Mouse (Mus musculus): ENCODE data around the gene E2f3. TPM values are rescaled to one million over a fixed set of nuclear protein-coding genes. Genes with fewer than 3 reads are reported as not detected.
A peak's percentile ranks its signal among the peaks of the same experiment; 100 is the strongest.

Gene E2f3
- polyA plus RNA-seq, 1 experiment from 2014 or later: 4.7 TPM

- H3K27me3 ChIP-seq (replicated peaks): no peaks in the 10 kb centered on the region
- H3K9me3 ChIP-seq: no peaks in the 10 kb centered on the region
- no peak overlapping the region for H3K4me2 ChIP-seq
- H3K4me1 ChIP-seq: no peaks in the 10 kb centered on the region
- no peak overlapping the region for H3K4me3 ChIP-seq
- H3K9ac ChIP-seq: no peak overlapping the region
- whole genome bisulfite sequencing: 44% methylated on average over 11 of the region's 11 CpGs
- no peaks in the 10 kb centered on the region for H3K36me3 ChIP-seq (replicated peaks)
- ATAC-seq (replicated peaks): no peak
- H3K27ac ChIP-seq: no peak overlapping the region
Observed at GRCm38 (mm10) chr13:30003169-30003568, 17.3 kb upstream of the E2f3 start.

GRCm38 (mm10) chr13:30001041-30001440 is 15.2 kb upstream of the E2f3 start:
- Histone ChIP-seq H3K4me2 (no peak overlapping the region), H3K9me3 (no peaks in the 10 kb centered on the region), H3K9ac (no peak overlapping the region), H3K36me3 (replicated peaks) (no peaks in the 10 kb centered on the region), H3K4me3 (no peak overlapping the region), H3K4me1 (no peaks in the 10 kb centered on the region), H3K27ac (no peak overlapping the region), H3K27me3 (replicated peaks) (no peaks in the 10 kb centered on the region)
- no peak for ATAC-seq (replicated peaks)
- 65% methylated on average over 5 of the region's 5 CpGs for WGBS

- H3K9ac ChIP-seq: no peak overlapping the region
- H3K27ac ChIP-seq: no peak overlapping the region
- H3K4me3 ChIP-seq: no peak overlapping the region
- WGBS: 83% methylated on average over 6 of the region's 6 CpGs
- H3K9me3 ChIP-seq: no peaks in the 10 kb centered on the region
- H3K4me1 ChIP-seq: peaks cover 21% of the 10 kb centered on the region
- H3K36me3 ChIP-seq (replicated peaks): no peaks in the 10 kb centered on the region
- no peaks in the 10 kb centered on the region; the same call in 1 of the 2 replicates for H3K27me3 ChIP-seq (replicated peaks)
- no peak for ATAC-seq (replicated peaks)
- H3K4me2 ChIP-seq: no peak overlapping the region
Observed at GRCm38 (mm10) chr13:29987956-29988355, 2.1 kb upstream of the E2f3 start.

GRCm38 (mm10) chr13:29986756-29987120 is 875 bp upstream of the E2f3 start:
- no peak for ATAC-seq (replicated peaks)
- Histone ChIP-seq H3K27ac (peak overlapping the region; percentile 35), H3K9me3 (no peaks in the 10 kb centered on the region), H3K9ac (peak overlapping the region; percentile 32), H3K4me1 (peaks cover 24% of the 10 kb centered on the region), H3K36me3 (replicated peaks) (no peaks in the 10 kb centered on the region), H3K4me3 (peak overlapping the region; percentile 97), H3K27me3 (replicated peaks) (no peaks in the 10 kb centered on the region; the same call in 1 of the 2 replicates), H3K4me2 (peak overlapping the region; percentile 100)
- WGBS: 15% methylated on average over 9 of the region's 9 CpGs

GRCm38 (mm10) chr13:29985101-29985854 is 585 bp downstream of the E2f3 start:
- Histone ChIP-seq H3K9me3 (no peaks in the 10 kb centered on the region), H3K27ac (peak overlapping the region; percentile 83), H3K4me1 (peaks cover 24% of the 10 kb centered on the region), H3K4me2 (peak overlapping the region; percentile 100), H3K36me3 (replicated peaks) (no peaks in the 10 kb centered on the region), H3K27me3 (replicated peaks) (no peaks in the 10 kb centered on the region; the same call in 1 of the 2 replicates), H3K4me3 (peak overlapping the region; percentile 97), H3K9ac (peak overlapping the region; percentile 92)
- under 1% methylated on average over 59 of the region's 62 CpGs for WGBS
- peak; percentile 5 for ATAC-seq (replicated peaks)

- Histone ChIP-seq H3K27me3 (replicated peaks) (no peaks in the 10 kb centered on the region; the same call in 1 of the 2 replicates), H3K4me1 (peaks cover 24% of the 10 kb centered on the region), H3K27ac (peak overlapping the region; percentile 83), H3K9me3 (no peaks in the 10 kb centered on the region), H3K4me2 (peak overlapping the region; percentile 100), H3K9ac (peak overlapping the region; percentile 92), H3K36me3 (replicated peaks) (no peaks in the 10 kb centered on the region), H3K4me3 (peak overlapping the region; percentile 97)
- peak; percentile 18 for ATAC-seq (replicated peaks)
- WGBS: under 1% methylated on average over 41 of the region's 69 CpGs
Observed at GRCm38 (mm10) chr13:29984286-29985100, 1.4 kb downstream of the E2f3 start.

GRCm38 (mm10) chr13:29983523-29984191 is 2.2 kb downstream of the E2f3 start:
- peaks cover 24% of the 10 kb centered on the region for H3K4me1 ChIP-seq
- no peak for ATAC-seq (replicated peaks)
- H3K9ac ChIP-seq: peak overlapping the region; percentile 92
- H3K27ac ChIP-seq: peak overlapping the region; percentile 83
- H3K27me3 ChIP-seq (replicated peaks): no peaks in the 10 kb centered on the region
- H3K4me2 ChIP-seq: peak overlapping the region; percentile 100
- H3K4me3 ChIP-seq: peak overlapping the region; percentile 97
- no peaks in the 10 kb centered on the region for H3K9me3 ChIP-seq
- WGBS: under 1% methylated on average over 35 of the region's 35 CpGs
- H3K36me3 ChIP-seq (replicated peaks): no peaks in the 10 kb centered on the region

- Histone ChIP-seq H3K36me3 (replicated peaks) (no peaks in the 10 kb centered on the region), H3K9ac (peak overlapping the region; percentile 92), H3K4me1 (peaks cover 24% of the 10 kb centered on the region), H3K4me3 (peak overlapping the region; percentile 97), H3K27me3 (replicated peaks) (no peaks in the 10 kb centered on the region), H3K4me2 (peak overlapping the region; percentile 100), H3K9me3 (no peaks in the 10 kb centered on the region), H3K27ac (0 out of 2 replicates have a peak overlapping the region, but pooled peaks have one; percentile 83)
- ATAC-seq (replicated peaks): no peak
- 24% methylated on average over 6 of the region's 6 CpGs for WGBS
Observed at GRCm38 (mm10) chr13:29983037-29983436, 2.8 kb downstream of the E2f3 start.

GRCm38 (mm10) chr13:29982400-29982799 is 3.5 kb downstream of the E2f3 start:
- Histone ChIP-seq H3K27me3 (replicated peaks) (no peaks in the 10 kb centered on the region), H3K4me2 (no peak overlapping the region), H3K9me3 (no peaks in the 10 kb centered on the region), H3K27ac (no peak overlapping the region), H3K4me3 (no peak overlapping the region), H3K4me1 (peaks cover 24% of the 10 kb centered on the region), H3K9ac (no peak overlapping the region), H3K36me3 (replicated peaks) (no peaks in the 10 kb centered on the region)
- no peak for ATAC-seq (replicated peaks)
- 78% methylated on average over 3 of the region's 3 CpGs for WGBS

- no peaks in the 10 kb centered on the region for H3K27me3 ChIP-seq (replicated peaks)
- WGBS: 90% methylated on average over 7 of the region's 7 CpGs
- H3K4me2 ChIP-seq: no peak overlapping the region
- ATAC-seq (replicated peaks): no peak
- no peak overlapping the region for H3K27ac ChIP-seq
- H3K4me3 ChIP-seq: no peak overlapping the region
- H3K36me3 ChIP-seq (replicated peaks): no peaks in the 10 kb centered on the region
- H3K9me3 ChIP-seq: no peaks in the 10 kb centered on the region
- H3K9ac ChIP-seq: no peak overlapping the region
- peaks cover 9% of the 10 kb centered on the region for H3K4me1 ChIP-seq
Observed at GRCm38 (mm10) chr13:29979140-29979564, 6.7 kb downstream of the E2f3 start.

GRCm38 (mm10) chr13:29977358-29977757 is 8.5 kb downstream of the E2f3 start:
- no peak overlapping the region for H3K27ac ChIP-seq
- no peak overlapping the region for H3K9ac ChIP-seq
- H3K36me3 ChIP-seq (replicated peaks): no peaks in the 10 kb centered on the region
- H3K27me3 ChIP-seq (replicated peaks): no peaks in the 10 kb centered on the region
- no peak for ATAC-seq (replicated peaks)
- H3K9me3 ChIP-seq: no peaks in the 10 kb centered on the region
- no peak overlapping the region for H3K4me3 ChIP-seq
- no peaks in the 10 kb centered on the region for H3K4me1 ChIP-seq
- no peak overlapping the region for H3K4me2 ChIP-seq
- 96% methylated on average over 11 of the region's 11 CpGs for WGBS

- H3K9ac ChIP-seq: no peak overlapping the region
Observed at GRCm38 (mm10) chr13:29974066-29974465, 11.8 kb downstream of the E2f3 start.

More at GRCm38 (mm10) chr13:29974066-29974465, 11.8 kb downstream of the E2f3 start:
- WGBS: 91% methylated on average over 5 of the region's 5 CpGs
- H3K27ac ChIP-seq: no peak overlapping the region
- no peaks in the 10 kb centered on the region for H3K9me3 ChIP-seq
- no peaks in the 10 kb centered on the region for H3K27me3 ChIP-seq (replicated peaks)
- H3K4me3 ChIP-seq: no peak overlapping the region
- no peaks in the 10 kb centered on the region for H3K36me3 ChIP-seq (replicated peaks)
- H3K4me2 ChIP-seq: no peak overlapping the region
- ATAC-seq (replicated peaks): no peak
- H3K4me1 ChIP-seq: no peaks in the 10 kb centered on the region

Measured in midbrain, embryonic 15.5 days (tissue).